Mouse (Mus musculus): ENCODE results near the gene Cpne5. TPM values are rescaled to one million over a fixed set of nuclear protein-coding genes. Genes with fewer than 3 reads are reported as not detected.

Cpne5 gene
- total and polyA plus RNA-seq, 2 experiments from 2014 or later, result 3.6 to 8.4 TPM

DNA sequence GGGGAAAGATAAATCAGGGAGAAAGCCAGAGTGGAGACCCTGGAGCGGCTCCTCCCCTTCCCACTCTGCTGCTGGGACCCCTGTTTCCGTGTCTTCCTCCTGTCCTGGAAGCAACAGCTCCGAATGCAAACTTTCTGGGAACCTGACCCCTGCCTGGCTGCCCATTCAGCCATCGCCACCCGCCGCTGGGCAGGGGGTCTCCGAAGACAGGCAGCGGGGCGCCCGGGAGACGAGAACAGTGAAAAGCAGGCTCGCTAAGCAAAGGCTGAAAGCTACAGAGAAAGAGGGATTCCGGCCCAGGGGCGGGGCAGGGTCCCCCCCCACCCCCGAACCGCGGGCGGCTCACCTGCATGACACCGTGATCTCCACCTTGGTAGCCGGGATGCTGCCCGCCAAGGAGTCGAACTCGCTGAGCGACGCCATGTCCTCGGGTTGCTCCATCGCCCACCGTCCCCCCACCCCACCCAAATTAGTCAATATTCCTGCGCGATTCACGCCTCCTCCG lies 648 bp downstream of the Cpne5 start:
- H3K4me2 ChIP-seq (ENCODE audit: low read depth, low read length), result peak overlapping the region; percentile 88
- TF ChIP-seq CTCF (IDR thresholded peaks at IDR 0.05; ENCODE audit: low read depth) (no peak), EP300 (IDR thresholded peaks at IDR 0.05; ENCODE audit: low read depth) (no peak)
- H3K36me3 ChIP-seq (replicated peaks; ENCODE audit: control insufficient read depth, insufficient read depth, low read length), result no peaks in the 10 kb centered on the region
- H3K4me3 ChIP-seq (ENCODE audit: low read depth, low read length), result peak overlapping the region; percentile 60
- ATAC-seq (ENCODE audit: insufficient read depth, low read depth), result no peak
- peaks cover 46% of the 10 kb centered on the region for H3K27me3 ChIP-seq (ENCODE audit: control insufficient read depth, insufficient read depth, low read length)
- H3K9ac ChIP-seq (replicated peaks; ENCODE audit: low read depth, low read length), result peak overlapping the region; percentile 41
- no peak for DNase-seq (ENCODE audit: low spot score)
- no peak overlapping the region for H3K27ac ChIP-seq (ENCODE audit: low read depth)
- WGBS, result 7% methylated on average over 32 of the region's 32 CpGs
- H3K9me3 ChIP-seq (replicated peaks; ENCODE audit: control insufficient read depth, low read length), result no peaks in the 10 kb centered on the region
- H3K4me1 ChIP-seq (ENCODE audit: control insufficient read depth, insufficient read depth), result no peaks in the 10 kb centered on the region

DNA sequence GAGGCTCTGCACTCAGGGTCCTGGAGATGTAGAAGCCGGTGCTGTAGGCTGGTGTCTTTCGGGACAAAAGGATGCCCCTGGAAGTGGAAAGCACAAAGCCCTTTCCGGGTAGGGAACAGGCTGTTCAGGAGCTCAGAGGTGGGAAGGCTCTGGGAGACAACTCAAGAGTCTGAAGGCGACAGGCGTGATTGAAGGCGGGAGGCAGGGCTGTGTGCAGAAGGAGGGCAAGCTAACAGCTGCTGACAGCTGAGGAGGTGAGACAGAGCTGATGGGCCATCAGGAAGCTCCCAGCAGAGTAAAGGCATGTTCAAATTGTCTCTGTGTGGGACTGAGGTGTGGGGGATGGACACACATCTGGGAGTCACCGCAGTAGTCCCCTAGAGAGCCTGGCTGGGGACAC lies 1.9 kb downstream of the Cpne5 start:
- H3K36me3 ChIP-seq (replicated peaks; ENCODE audit: control insufficient read depth, insufficient read depth, low read length), result no peaks in the 10 kb centered on the region
- peaks cover 46% of the 10 kb centered on the region for H3K27me3 ChIP-seq (ENCODE audit: control insufficient read depth, insufficient read depth, low read length)
- no peaks in the 10 kb centered on the region for H3K9me3 ChIP-seq (replicated peaks; ENCODE audit: control insufficient read depth, low read length)
- WGBS, result 43% methylated on average over 7 of the region's 7 CpGs
- no peak for DNase-seq (ENCODE audit: low spot score)
- no peak overlapping the region for H3K4me3 ChIP-seq (ENCODE audit: low read depth, low read length)
- TF ChIP-seq CTCF (IDR thresholded peaks at IDR 0.05; ENCODE audit: low read depth), result no peak
- TF ChIP-seq EP300 (IDR thresholded peaks at IDR 0.05; ENCODE audit: low read depth), result no peak
- no peak overlapping the region for H3K27ac ChIP-seq (ENCODE audit: low read depth)
- ATAC-seq (ENCODE audit: insufficient read depth, low read depth), result no peak
- no peaks in the 10 kb centered on the region for H3K4me1 ChIP-seq (ENCODE audit: control insufficient read depth, insufficient read depth)
- no peak overlapping the region for H3K4me2 ChIP-seq (ENCODE audit: low read depth, low read length)
- no peak overlapping the region for H3K9ac ChIP-seq (replicated peaks; ENCODE audit: low read depth, low read length)

DNA sequence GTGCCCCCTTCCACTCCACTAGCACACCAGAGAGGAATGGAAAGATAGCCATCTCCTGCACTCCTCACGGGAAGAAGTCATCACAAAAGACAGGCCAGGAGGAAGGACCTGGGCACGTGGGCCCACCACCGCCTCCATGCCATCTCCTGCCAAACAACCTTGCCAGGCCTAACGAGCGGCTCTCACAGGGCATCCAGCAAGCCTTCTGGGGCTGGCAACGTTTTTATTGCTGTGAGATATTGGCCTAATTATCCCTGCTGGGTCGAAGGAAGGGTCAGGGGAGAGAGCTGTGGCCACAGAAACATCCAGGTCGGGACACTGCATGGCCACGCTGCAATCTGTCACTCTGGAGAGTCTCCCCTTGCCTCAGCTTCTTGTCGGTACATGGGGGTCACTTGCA lies 6.9 kb downstream of the Cpne5 start:
- Histone ChIP-seq H3K9me3 (replicated peaks; ENCODE audit: control insufficient read depth, low read length) (no peaks in the 10 kb centered on the region), H3K27ac (ENCODE audit: low read depth) (no peak overlapping the region), H3K36me3 (replicated peaks; ENCODE audit: control insufficient read depth, insufficient read depth, low read length) (no peaks in the 10 kb centered on the region), H3K4me3 (ENCODE audit: low read depth, low read length) (no peak overlapping the region), H3K27me3 (ENCODE audit: control insufficient read depth, insufficient read depth, low read length) (peaks cover 11% of the 10 kb centered on the region), H3K9ac (replicated peaks; ENCODE audit: low read depth, low read length) (no peak overlapping the region), H3K4me1 (ENCODE audit: control insufficient read depth, insufficient read depth) (no peaks in the 10 kb centered on the region), H3K4me2 (ENCODE audit: low read depth, low read length) (no peak overlapping the region)
- no peak for TF ChIP-seq EP300 (IDR thresholded peaks at IDR 0.05; ENCODE audit: low read depth)
- no peak for TF ChIP-seq CTCF (IDR thresholded peaks at IDR 0.05; ENCODE audit: low read depth)
- no peak for DNase-seq (ENCODE audit: low spot score)
- WGBS, result 78% methylated on average over 10 of the region's 10 CpGs
- ATAC-seq (ENCODE audit: insufficient read depth, low read depth), result no peak

DNA sequence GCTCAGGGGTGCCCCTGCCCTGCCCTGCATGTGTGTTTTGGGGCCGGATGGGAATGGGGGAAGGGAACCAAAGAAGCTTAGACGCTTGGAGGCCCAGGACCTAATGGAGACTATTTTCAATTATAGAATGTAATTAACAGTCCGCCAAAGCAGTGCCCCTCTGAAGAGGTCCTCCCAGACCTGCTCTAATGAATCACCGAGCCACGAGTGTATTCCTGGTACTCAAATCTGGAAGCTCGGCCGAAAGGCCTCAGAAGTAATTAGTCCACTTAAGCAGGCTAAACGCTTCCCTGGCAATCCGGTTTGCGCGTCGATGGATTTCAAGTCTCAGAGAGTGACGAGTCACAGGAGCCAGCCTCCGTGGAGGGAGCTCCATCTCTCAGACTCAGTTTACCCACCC lies 17.3 kb downstream of the Cpne5 start:
- 78% methylated on average over 14 of the region's 14 CpGs for WGBS
- no peaks in the 10 kb centered on the region for H3K36me3 ChIP-seq (replicated peaks; ENCODE audit: control insufficient read depth, insufficient read depth, low read length)
- no peak overlapping the region for H3K4me3 ChIP-seq (ENCODE audit: low read depth, low read length)
- ATAC-seq (ENCODE audit: insufficient read depth, low read depth) (no peak), DNase-seq (ENCODE audit: low spot score) (no peak)
- H3K9ac ChIP-seq (replicated peaks; ENCODE audit: low read depth, low read length), result no peak overlapping the region
- no peak for TF ChIP-seq EP300 (IDR thresholded peaks at IDR 0.05; ENCODE audit: low read depth)
- no peak for TF ChIP-seq CTCF (IDR thresholded peaks at IDR 0.05; ENCODE audit: low read depth)
- H3K9me3 ChIP-seq (replicated peaks; ENCODE audit: control insufficient read depth, low read length), result no peaks in the 10 kb centered on the region
- 0 out of 2 replicates have a peak, but pooled peaks cover 4% of the 10 kb centered on the region for H3K27me3 ChIP-seq (ENCODE audit: control insufficient read depth, insufficient read depth, low read length)
- no peak overlapping the region for H3K27ac ChIP-seq (ENCODE audit: low read depth)
- no peak overlapping the region for H3K4me2 ChIP-seq (ENCODE audit: low read depth, low read length)
- no peaks in the 10 kb centered on the region for H3K4me1 ChIP-seq (ENCODE audit: control insufficient read depth, insufficient read depth)

DNA sequence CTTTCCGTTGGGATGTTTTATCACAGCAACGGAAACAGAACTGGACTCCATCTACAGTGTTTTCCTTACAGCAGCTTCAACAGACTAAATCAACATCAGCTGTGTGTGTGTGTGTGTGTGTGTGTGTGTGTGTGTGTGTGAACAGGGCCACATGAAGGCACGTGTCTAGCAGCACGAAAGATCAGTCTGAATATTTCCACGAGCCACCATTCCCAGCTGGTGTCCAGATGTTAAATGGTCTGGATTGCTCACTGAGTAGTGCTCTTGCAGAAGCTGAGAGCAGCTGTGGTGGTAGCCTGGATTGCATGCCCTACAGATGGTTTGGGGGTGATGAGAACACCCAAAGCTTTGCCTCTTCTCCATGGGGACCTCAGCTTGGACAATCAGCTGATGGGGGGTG lies 19.9 kb downstream of the Cpne5 start:
- DNase-seq (ENCODE audit: low spot score), result no peak

DNA sequence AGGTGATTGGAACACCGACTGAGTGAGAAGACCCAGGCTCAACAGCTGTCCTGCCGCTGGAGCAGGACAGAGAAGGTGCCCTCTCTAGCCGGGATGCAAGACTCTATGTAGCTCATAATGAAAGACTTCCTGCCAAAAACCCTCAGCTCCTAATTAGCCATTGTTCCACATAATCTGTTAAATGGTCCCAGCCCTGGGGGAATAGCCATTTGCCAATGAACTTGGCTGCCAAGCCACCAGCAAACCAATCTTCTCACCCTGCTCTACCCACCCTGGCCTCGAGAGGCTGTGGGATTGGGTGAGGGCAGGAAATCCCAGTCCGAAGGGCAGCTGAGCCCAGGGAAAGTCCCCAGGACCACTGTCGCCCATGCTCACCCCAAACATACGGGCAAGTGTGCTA lies 21.9 kb downstream of the Cpne5 start:
- no peak for DNase-seq (ENCODE audit: low spot score)
- H3K9me3 ChIP-seq (replicated peaks; ENCODE audit: control insufficient read depth, low read length), result no peaks in the 10 kb centered on the region
- 0 out of 2 replicates have a peak, but pooled peaks cover 5% of the 10 kb centered on the region for H3K4me1 ChIP-seq (ENCODE audit: control insufficient read depth, insufficient read depth)
- no peak overlapping the region for H3K27ac ChIP-seq (ENCODE audit: low read depth)
- 56% methylated on average over 7 of the region's 7 CpGs for WGBS
- no peak overlapping the region for H3K9ac ChIP-seq (replicated peaks; ENCODE audit: low read depth, low read length)
- no peak overlapping the region for H3K4me3 ChIP-seq (ENCODE audit: low read depth, low read length)
- no peak overlapping the region for H3K4me2 ChIP-seq (ENCODE audit: low read depth, low read length)
- no peaks in the 10 kb centered on the region for H3K36me3 ChIP-seq (replicated peaks; ENCODE audit: control insufficient read depth, insufficient read depth, low read length)
- TF ChIP-seq EP300 (IDR thresholded peaks at IDR 0.05; ENCODE audit: low read depth) (no peak), CTCF (IDR thresholded peaks at IDR 0.05; ENCODE audit: low read depth) (no peak)
- peaks cover 4% of the 10 kb centered on the region; the same call in 1 of the 2 replicates for H3K27me3 ChIP-seq (ENCODE audit: control insufficient read depth, insufficient read depth, low read length)
- no peak for ATAC-seq (ENCODE audit: insufficient read depth, low read depth)

More for the DNA sequence above, 19.9 kb downstream of the Cpne5 start:
- Histone ChIP-seq H3K9me3 (replicated peaks; ENCODE audit: control insufficient read depth, low read length) (no peaks in the 10 kb centered on the region), H3K36me3 (replicated peaks; ENCODE audit: control insufficient read depth, insufficient read depth, low read length) (no peaks in the 10 kb centered on the region), H3K4me1 (ENCODE audit: control insufficient read depth, insufficient read depth) (no peaks in the 10 kb centered on the region), H3K9ac (replicated peaks; ENCODE audit: low read depth, low read length) (no peak overlapping the region), H3K27me3 (ENCODE audit: control insufficient read depth, insufficient read depth, low read length) (peaks cover 4% of the 10 kb centered on the region; the same call in 1 of the 2 replicates), H3K27ac (ENCODE audit: low read depth) (no peak overlapping the region), H3K4me3 (ENCODE audit: low read depth, low read length) (no peak overlapping the region), H3K4me2 (ENCODE audit: low read depth, low read length) (no peak overlapping the region)
- 66% methylated on average over 5 of the region's 5 CpGs for WGBS
- no peak for TF ChIP-seq CTCF (IDR thresholded peaks at IDR 0.05; ENCODE audit: low read depth)
- no peak for TF ChIP-seq EP300 (IDR thresholded peaks at IDR 0.05; ENCODE audit: low read depth)
- no peak for ATAC-seq (ENCODE audit: insufficient read depth, low read depth)
